Mouse (Mus musculus) midbrain, embryonic 16.5 days (tissue): Measurements from ENCODE around the gene Crybb1. TPM values are rescaled to one million over a fixed set of nuclear protein-coding genes. Genes with fewer than 3 reads are reported as not detected.

Source experiments
- ATAC-seq: fragments of 200-750 bp; cut with Nextera tagmentation; 2 replicates; pipeline ENCODE4 v1.8.0; 2017; ENCODE audit warnings: moderate TSS enrichment
- H3K27ac ChIP-seq: fragments of 300-500 bp; sonication (generic); 2 replicates; pipeline ENCODE4 v1.5.1; 2014; ENCODE audit warnings: mild to moderate bottlenecking, low read length, mixed read lengths
- H3K27me3 ChIP-seq: fragments of 300-500 bp; sonication (generic); 2 replicates; pipeline ENCODE4 v1.6.1; 2014; ENCODE audit warnings: low read depth, low read length, mixed read lengths; ENCODE audit not compliant: control insufficient read depth, insufficient read depth
- H3K36me3 ChIP-seq: fragments of 300-500 bp; sonication (generic); 2 replicates; pipeline ENCODE4 v1.6.1; 2014; ENCODE audit warnings: mild to moderate bottlenecking, low read length, moderate library complexity, mixed read lengths; ENCODE audit not compliant: control insufficient read depth, insufficient read depth
- H3K4me1 ChIP-seq: fragments of 300-500 bp; sonication (generic); 2 replicates; pipeline ENCODE4 v1.6.1; 2014; ENCODE audit warnings: mild to moderate bottlenecking, low read length, mixed read lengths; ENCODE audit not compliant: control insufficient read depth, insufficient read depth
- H3K4me2 ChIP-seq: fragments of 300-500 bp; sonication (generic); 2 replicates; pipeline ENCODE4 v1.6.1; 2014; ENCODE audit warnings: mild to moderate bottlenecking, low read length, mixed read lengths
- H3K4me3 ChIP-seq: fragments of 300-500 bp; sonication (generic); 2 replicates; pipeline ENCODE4 v1.5.1; 2014; ENCODE audit warnings: low read depth, mild to moderate bottlenecking, low read length, moderate library complexity, mixed read lengths
- H3K9ac ChIP-seq: fragments of 300-500 bp; sonication (generic); 2 replicates; pipeline ENCODE4 v1.6.1; 2014; ENCODE audit warnings: low read depth, low read length, mixed read lengths
- H3K9me3 ChIP-seq: fragments of 300-500 bp; sonication (generic); replicated peaks from 2 replicates; pipeline ENCODE4 v1.6.1; 2014; ENCODE audit warnings: mild to moderate bottlenecking, low read length, mixed read lengths; ENCODE audit not compliant: control insufficient read depth, poor library complexity, severe bottlenecking
- WGBS: fragments of 180-500 bp; shearing (Covaris S2); extraction: QIAGEN DNeasy Blood & Tissue Kit; methylation state at CpG from one replicate; pipeline ENCODE4 v1.1.7; 2014; 5-methylcytosine and 5-hydroxymethylcytosine counted together
- polyA plus RNA-seq: library from polyadenylated mRNA; unstranded; fragments of >200 nt; fragmentation: Nextera tagmentation; extraction: Ambion mirVana; gene quantifications from 2 replicates; pipeline ENCODE4 v1.2.1, GENCODE M21; 2015

The Crybb1 gene
- polyA plus RNA-seq, 1 experiment from 2014 or later = 5.8 TPM

GRCm38 (mm10) chr5:112227898-112228239 is 27.7 kb upstream of the Crybb1 start:
- 0% methylated on average over 13 of the region's 13 CpGs for WGBS
- ATAC-seq = peak; percentile 6; the same call in 1 of the 2 replicates
- Histone ChIP-seq H3K27me3 (no peaks in the 10 kb centered on the region), H3K27ac (peak overlapping the region; percentile 98), H3K9me3 (no peaks in the 10 kb centered on the region), H3K4me2 (peak overlapping the region; percentile 95), H3K36me3 (peaks cover 4% of the 10 kb centered on the region; the same call in 1 of the 2 replicates), H3K9ac (peak overlapping the region; percentile 98), H3K4me1 (peaks cover 31% of the 10 kb centered on the region), H3K4me3 (peak overlapping the region; percentile 87)

- H3K36me3 ChIP-seq = no peaks in the 10 kb centered on the region
- H3K9me3 ChIP-seq = no peaks in the 10 kb centered on the region
- ATAC-seq = peak; percentile 82
- peak overlapping the region; percentile 98 for H3K9ac ChIP-seq
- peak overlapping the region; percentile 98 for H3K27ac ChIP-seq
- H3K4me3 ChIP-seq = peak overlapping the region; percentile 87
- 1% methylated on average over 57 of the region's 57 CpGs for WGBS
- H3K4me1 ChIP-seq = peaks cover 28% of the 10 kb centered on the region
- H3K27me3 ChIP-seq = no peaks in the 10 kb centered on the region
- H3K4me2 ChIP-seq = peak overlapping the region; percentile 95
Observed at GRCm38 (mm10) chr5:112228240-112229076, 27.2 kb upstream of the Crybb1 start.

DNA sequence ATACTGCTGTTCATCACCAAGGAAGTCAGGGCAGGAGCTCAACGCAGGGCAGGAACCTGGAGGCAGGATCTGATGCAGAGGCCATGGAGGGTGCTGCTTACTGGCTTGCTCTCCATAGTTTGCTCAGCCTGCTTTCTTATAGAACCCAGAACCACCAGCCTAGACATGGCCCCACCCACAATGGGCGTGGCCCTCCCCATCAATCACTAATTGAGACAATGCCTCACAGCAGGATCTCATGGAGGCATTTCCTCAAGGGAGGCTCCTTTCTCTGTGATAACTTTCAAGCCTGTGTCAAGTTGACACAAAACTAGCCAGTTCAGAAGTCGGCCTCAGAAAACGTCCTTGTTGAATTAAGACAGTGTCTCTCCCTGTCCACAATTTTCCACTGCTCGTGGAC is 19.8 kb upstream of the Crybb1 start:
- no peak for ATAC-seq
- Histone ChIP-seq H3K27me3 (no peaks in the 10 kb centered on the region), H3K27ac (no peak overlapping the region), H3K4me1 (peaks cover 21% of the 10 kb centered on the region; the same call in 1 of the 2 replicates), H3K4me3 (no peak overlapping the region), H3K9me3 (no peaks in the 10 kb centered on the region), H3K36me3 (no peaks in the 10 kb centered on the region), H3K4me2 (no peak overlapping the region), H3K9ac (no peak overlapping the region)
- WGBS = 58% methylated on average over 5 of the region's 5 CpGs

DNA sequence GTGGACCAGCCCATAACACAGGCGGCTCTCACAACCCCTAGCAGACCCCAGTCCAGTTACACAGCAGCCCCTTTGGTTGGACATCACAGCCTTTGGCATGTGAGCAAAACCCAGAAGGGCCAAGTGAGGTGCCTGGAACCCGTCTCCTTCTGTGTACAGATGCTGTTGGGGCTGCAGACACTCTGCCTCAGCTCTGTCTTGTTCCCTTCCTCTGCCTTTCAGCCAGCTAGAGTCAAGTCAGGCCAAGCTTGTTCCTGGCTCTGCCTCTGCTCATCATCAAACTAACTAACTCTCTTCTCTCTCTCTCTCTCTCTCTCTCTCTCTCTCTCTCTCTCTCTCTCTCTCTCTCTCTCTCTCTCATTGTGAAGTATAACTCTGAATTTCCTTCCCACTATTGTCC is 19.0 kb upstream of the Crybb1 start:
- ATAC-seq = no peak
- Histone ChIP-seq H3K4me2 (peak overlapping the region; percentile 54), H3K9me3 (no peaks in the 10 kb centered on the region), H3K27me3 (no peaks in the 10 kb centered on the region), H3K9ac (peak overlapping the region; percentile 69), H3K27ac (peak overlapping the region; percentile 91), H3K4me3 (no peak overlapping the region), H3K36me3 (no peaks in the 10 kb centered on the region), H3K4me1 (peaks cover 21% of the 10 kb centered on the region; the same call in 1 of the 2 replicates)
- 47% methylated on average over 2 of the region's 2 CpGs for WGBS

DNA sequence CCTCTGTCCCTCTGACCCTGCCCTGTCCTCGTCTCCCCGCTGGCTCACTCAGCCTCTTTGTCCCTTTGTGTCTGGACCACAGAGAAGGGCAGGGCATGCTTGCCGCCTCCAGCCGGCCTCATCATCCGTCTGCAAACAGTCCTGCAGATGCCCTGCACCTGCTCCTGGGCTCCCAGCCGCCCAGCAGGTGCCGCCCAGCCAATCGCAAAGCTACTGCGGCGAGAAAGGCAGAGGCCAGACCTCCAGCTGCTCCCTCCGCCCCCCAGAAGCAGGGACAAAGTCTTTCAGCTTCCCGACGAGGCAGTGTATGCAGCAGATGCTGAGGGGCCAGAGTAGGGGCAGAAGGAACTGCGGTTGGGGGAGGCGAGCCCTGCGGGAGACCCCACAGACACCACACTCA is 18.2 kb upstream of the Crybb1 start:
- H3K9me3 ChIP-seq = no peaks in the 10 kb centered on the region
- peak; percentile 80 for ATAC-seq
- H3K27ac ChIP-seq = peak overlapping the region; percentile 91
- peaks cover 21% of the 10 kb centered on the region; the same call in 1 of the 2 replicates for H3K4me1 ChIP-seq
- peak overlapping the region; percentile 69 for H3K9ac ChIP-seq
- H3K4me3 ChIP-seq = peak overlapping the region; percentile 21
- no peaks in the 10 kb centered on the region for H3K27me3 ChIP-seq
- no peaks in the 10 kb centered on the region for H3K36me3 ChIP-seq
- WGBS = under 1% methylated on average over 13 of the region's 16 CpGs
- peak overlapping the region; percentile 54 for H3K4me2 ChIP-seq

GRCm38 (mm10) chr5:112237866-112238570 is 17.6 kb upstream of the Crybb1 start:
- Histone ChIP-seq H3K27me3 (no peaks in the 10 kb centered on the region), H3K4me2 (peak overlapping the region; percentile 54), H3K36me3 (no peaks in the 10 kb centered on the region), H3K4me1 (peaks cover 21% of the 10 kb centered on the region; the same call in 1 of the 2 replicates), H3K9me3 (no peaks in the 10 kb centered on the region), H3K9ac (peak overlapping the region; percentile 69), H3K4me3 (no peak overlapping the region; the same call in 1 of the 2 replicates), H3K27ac (peak overlapping the region; percentile 91)
- ATAC-seq = peak; percentile 25; the same call in 1 of the 2 replicates
- WGBS = 40% methylated on average over 9 of the region's 9 CpGs

GRCm38 (mm10) chr5:112238781-112239482 is 16.7 kb upstream of the Crybb1 start:
- ATAC-seq = no peak
- 0 out of 2 replicates have a peak overlapping the region, but pooled peaks have one; percentile 11 for H3K9ac ChIP-seq

GRCm38 (mm10) chr5:112240761-112241160 is 14.9 kb upstream of the Crybb1 start:
- H3K4me2 ChIP-seq = no peak overlapping the region; the same call in 1 of the 2 replicates
- ATAC-seq = peak; percentile 52; the same call in 1 of the 2 replicates
- H3K9me3 ChIP-seq = no peaks in the 10 kb centered on the region
- H3K27me3 ChIP-seq = no peaks in the 10 kb centered on the region
- no peak overlapping the region for H3K27ac ChIP-seq
- 2% methylated on average over 9 of the region's 10 CpGs for WGBS
- peaks cover 21% of the 10 kb centered on the region; the same call in 1 of the 2 replicates for H3K4me1 ChIP-seq
- H3K36me3 ChIP-seq = no peaks in the 10 kb centered on the region
- no peak overlapping the region for H3K4me3 ChIP-seq
- no peak overlapping the region for H3K9ac ChIP-seq

More at GRCm38 (mm10) chr5:112238781-112239482, 16.7 kb upstream of the Crybb1 start:
- H3K4me3 ChIP-seq = no peak overlapping the region
- H3K27me3 ChIP-seq = no peaks in the 10 kb centered on the region
- 39% methylated on average over 3 of the region's 3 CpGs for WGBS
- peaks cover 21% of the 10 kb centered on the region; the same call in 1 of the 2 replicates for H3K4me1 ChIP-seq
- H3K4me2 ChIP-seq = no peak overlapping the region
- H3K27ac ChIP-seq = peak overlapping the region; percentile 39
- H3K9me3 ChIP-seq = no peaks in the 10 kb centered on the region
- no peaks in the 10 kb centered on the region for H3K36me3 ChIP-seq
